Mouse (Mus musculus) liver, embryonic 18 days (tissue): ENCODE measurements around the gene Ica1l. TPM values are rescaled to one million over a fixed set of nuclear protein-coding genes. Genes with fewer than 3 reads are reported as not detected.

ENCODE experiments used
- polyA plus RNA-seq: library from polyadenylated mRNA; depleted of rRNA; stranded (reverse); fragments of >200 nt; gene quantifications from 2 replicates; pipeline ENCODE4 v1.2.3, GENCODE M21; 2012; rRNA removed

The Ica1l gene
- polyA plus RNA-seq = 0.11 and 0.12 TPM in 2 replicates

GRCm38 (mm10) chr1:60042796-60043469 is at the start of gene Ica1l:
TSS of gene Ica1l (minus strand) at chr1:60043184.

Other genes starting within 250 kb of the Ica1l start
- gene Fam117b, start 130.2 kb downstream of the Ica1l start, polyA plus RNA-seq = 2.4 and 2.8 TPM in 2 replicates
- 1.8 and 2.3 TPM in 2 replicates for gene Carf, start 55.1 kb upstream of the Ica1l start, polyA plus RNA-seq
- 9.6 and 10.0 TPM in 2 replicates for gene Wdr12, start 55.5 kb upstream of the Ica1l start, polyA plus RNA-seq
- gene Nbeal1, start 137.4 kb upstream of the Ica1l start, polyA plus RNA-seq = 1.2 and 1.4 TPM in 2 replicates